Mouse (Mus musculus): ENCODE data around the gene App.

DNA sequence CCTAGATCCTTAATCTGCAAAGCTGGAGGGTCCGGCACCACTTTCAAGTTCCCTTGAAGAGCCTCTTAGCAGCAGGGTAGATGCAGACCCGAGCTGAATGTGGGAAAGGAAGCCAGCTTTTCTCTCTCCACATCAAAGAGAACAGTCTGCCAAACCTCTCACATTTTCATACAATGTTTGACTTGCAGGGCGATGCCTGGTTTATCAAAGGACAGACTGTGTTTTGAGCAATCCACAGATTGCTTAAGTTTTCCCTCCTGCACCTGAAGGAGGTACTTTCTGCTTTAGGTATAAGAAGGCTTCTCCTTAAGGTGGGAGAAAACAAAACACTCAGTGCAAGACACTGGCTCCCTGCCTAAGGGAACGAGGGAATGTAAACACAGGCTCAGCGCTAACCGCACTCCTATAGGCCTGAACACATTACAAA, 178.1 kb downstream of the App start:
- TF ChIP-seq CEBPB (IDR thresholded peaks at IDR 0.05; ENCODE audit: insufficient read depth, poor library complexity, severe bottlenecking) = no peak
- TF ChIP-seq TCF12 (IDR thresholded peaks at IDR 0.05; ENCODE audit: insufficient read depth, poor library complexity, severe bottlenecking) = no peak

All from myocyte (in vitro differentiated cells).